1 mouse cellular context compared by ENCODE assay signal in genomic region chr14:12145919-12146318, GRCm38 (mm10).
TF ChIP-seq lines count a peak whose summit lies in the region.

No protein-coding gene starts in this region.

TF ChIP-seq in CH12.LX, 34 proteins besides CTCF, POLR2A, EP300 and RAD21 (continued from another document):
- no peak for TF ChIP-seq ZC3H11A (IDR thresholded peaks at IDR 0.05; ENCODE audit: low read depth, low read length)
- no peak for TF ChIP-seq TBP (conservative IDR thresholded peaks at IDR 0.05; ENCODE audit: low read depth, low read length)
- no peak for TF ChIP-seq JUND (conservative IDR thresholded peaks at IDR 0.05; ENCODE audit: low read depth, low read length)
